Mouse (Mus musculus): Measurements from ENCODE around the gene Ephb4. TPM values are rescaled to one million over a fixed set of nuclear protein-coding genes. Genes with fewer than 3 reads are reported as not detected.

The Ephb4 gene
- polyA plus RNA-seq, 1 experiment from 2014 or later = 9.0 TPM

DNA sequence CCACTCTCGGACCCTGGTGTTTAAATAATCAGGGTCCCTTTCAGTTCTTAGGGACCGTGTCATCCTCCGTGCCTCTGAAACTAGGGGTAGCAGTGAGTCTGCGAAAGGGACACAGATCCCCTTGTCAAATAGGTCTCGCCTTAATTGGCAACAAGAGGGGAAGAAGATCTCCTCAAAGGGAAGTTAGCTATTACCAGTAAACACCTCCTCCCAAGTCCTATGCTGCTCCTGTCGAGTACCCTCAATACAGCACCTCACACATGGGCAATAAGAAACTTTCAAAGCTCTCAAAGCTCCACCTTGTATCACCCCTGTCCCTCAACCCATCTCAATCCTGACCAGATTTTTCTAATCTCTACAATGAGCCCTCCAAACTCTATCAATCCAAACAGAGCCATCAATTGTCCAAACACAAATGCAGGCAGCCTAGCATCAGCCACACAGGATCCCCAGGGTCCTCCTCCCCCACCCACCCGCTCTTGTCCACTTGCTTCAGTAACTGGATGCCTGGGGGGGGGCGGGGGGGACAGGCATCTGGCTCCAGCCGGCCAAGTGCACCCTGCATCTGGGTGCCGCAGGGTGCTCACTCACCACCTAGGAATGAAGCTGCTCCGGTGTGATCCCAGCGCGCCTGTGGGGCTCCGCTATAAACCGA lies 16.9 kb upstream of the Ephb4 start:
- Histone ChIP-seq H3K9me3 (ENCODE audit: control insufficient read depth, low read length) (no peaks in the 10 kb centered on the region), H3K4me1 (replicated peaks; ENCODE audit: control insufficient read depth, insufficient read depth, low read length) (peaks cover 13% of the 10 kb centered on the region), H3K4me3 (replicated peaks; ENCODE audit: low read length) (peak overlapping the region; percentile 59), H3K27ac (peak overlapping the region; percentile 76), H3K4me2 (replicated peaks) (peak overlapping the region; percentile 70), H3K27me3 (ENCODE audit: control insufficient read depth, insufficient read depth, low read length) (no peaks in the 10 kb centered on the region), H3K36me3 (replicated peaks; ENCODE audit: control insufficient read depth, insufficient read depth) (peaks cover 12% of the 10 kb centered on the region; the same call in 1 of the 2 replicates), H3K9ac (peak overlapping the region; percentile 81)
- no peak; the same call in 1 of the 2 replicates for ATAC-seq (ENCODE audit: low FRiP score)
- 18% methylated on average over 15 of the region's 15 CpGs for WGBS
- DNase-seq (ENCODE audit: low spot score) = peak; percentile 26

GRCm38 (mm10) chr5:137333512-137334174 lies 16.3 kb upstream of the Ephb4 start, which contains the start of gene Slc12a9:
Slc12a9 (minus strand) TSS chr5:137333597.
- Histone ChIP-seq H3K4me1 (replicated peaks; ENCODE audit: control insufficient read depth, insufficient read depth, low read length) (peaks cover 13% of the 10 kb centered on the region), H3K27me3 (ENCODE audit: control insufficient read depth, insufficient read depth, low read length) (no peaks in the 10 kb centered on the region), H3K36me3 (replicated peaks; ENCODE audit: control insufficient read depth, insufficient read depth) (peaks cover 6% of the 10 kb centered on the region; the same call in 1 of the 2 replicates), H3K27ac (peak within 1 kb of the TSS; percentile 76), H3K4me2 (replicated peaks) (peak within 1 kb of the TSS; percentile 70), H3K9me3 (ENCODE audit: control insufficient read depth, low read length) (no peaks in the 10 kb centered on the region), H3K9ac (peak within 1 kb of the TSS; percentile 81), H3K4me3 (replicated peaks; ENCODE audit: low read length) (peak within 1 kb of the TSS; percentile 59)
- DNase-seq (ENCODE audit: low spot score) = peak; percentile 96
- WGBS = under 1% methylated on average over 44 of the region's 44 CpGs
- ATAC-seq (ENCODE audit: low FRiP score) = peak; percentile 91

DNA sequence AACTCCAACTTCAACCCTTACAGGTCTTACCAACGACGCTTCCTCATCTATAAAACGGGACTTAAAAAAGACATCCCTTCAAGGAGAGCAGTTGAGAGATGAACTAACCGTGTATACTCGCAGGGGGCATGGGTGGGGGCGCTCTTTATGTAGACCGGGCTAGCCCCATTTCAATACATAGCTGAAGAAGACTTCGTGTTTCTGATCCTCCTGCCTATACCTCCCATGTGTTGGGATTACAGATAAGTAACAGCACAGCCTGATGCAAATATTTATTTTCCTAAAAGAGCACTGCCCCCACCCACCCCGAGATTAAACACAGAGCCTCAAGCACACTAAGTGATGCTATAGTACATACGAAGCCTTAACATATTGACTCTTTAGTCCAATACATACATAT lies 15.6 kb upstream of the Ephb4 start:
- 55% methylated on average over 10 of the region's 10 CpGs for WGBS
- H3K9me3 ChIP-seq (ENCODE audit: control insufficient read depth, low read length) = no peaks in the 10 kb centered on the region
- no peak overlapping the region; the same call in 1 of the 2 replicates for H3K27ac ChIP-seq
- peaks cover 4% of the 10 kb centered on the region; the same call in 1 of the 2 replicates for H3K36me3 ChIP-seq (replicated peaks; ENCODE audit: control insufficient read depth, insufficient read depth)
- H3K27me3 ChIP-seq (ENCODE audit: control insufficient read depth, insufficient read depth, low read length) = no peaks in the 10 kb centered on the region
- H3K4me2 ChIP-seq (replicated peaks) = peak overlapping the region; percentile 70
- H3K4me1 ChIP-seq (replicated peaks; ENCODE audit: control insufficient read depth, insufficient read depth, low read length) = peaks cover 20% of the 10 kb centered on the region
- DNase-seq (ENCODE audit: low spot score) = no peak
- no peak for ATAC-seq (ENCODE audit: low FRiP score)
- no peak overlapping the region for H3K4me3 ChIP-seq (replicated peaks; ENCODE audit: low read length)
- no peak overlapping the region for H3K9ac ChIP-seq

DNA sequence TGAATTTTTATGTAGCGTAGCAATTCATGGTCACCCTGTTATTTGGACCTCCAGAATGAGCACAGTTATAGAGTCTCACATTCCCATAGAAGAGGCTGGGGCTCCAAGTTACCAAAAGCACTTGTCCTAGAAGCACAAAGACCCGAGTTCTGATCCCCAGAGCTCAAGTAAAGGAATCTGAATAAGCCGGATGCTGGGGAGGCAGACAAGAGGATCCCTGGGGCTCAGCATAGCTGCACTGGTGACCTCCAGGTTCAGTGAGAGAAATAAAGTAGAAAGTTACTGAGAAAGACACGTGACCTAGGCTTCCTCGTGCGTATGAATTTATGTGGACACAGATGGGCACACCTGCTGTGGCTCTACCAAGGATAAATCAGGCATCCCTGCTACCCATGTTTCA lies 14.8 kb upstream of the Ephb4 start:
- no peak overlapping the region for H3K9ac ChIP-seq
- no peak for DNase-seq (ENCODE audit: low spot score)

DNA sequence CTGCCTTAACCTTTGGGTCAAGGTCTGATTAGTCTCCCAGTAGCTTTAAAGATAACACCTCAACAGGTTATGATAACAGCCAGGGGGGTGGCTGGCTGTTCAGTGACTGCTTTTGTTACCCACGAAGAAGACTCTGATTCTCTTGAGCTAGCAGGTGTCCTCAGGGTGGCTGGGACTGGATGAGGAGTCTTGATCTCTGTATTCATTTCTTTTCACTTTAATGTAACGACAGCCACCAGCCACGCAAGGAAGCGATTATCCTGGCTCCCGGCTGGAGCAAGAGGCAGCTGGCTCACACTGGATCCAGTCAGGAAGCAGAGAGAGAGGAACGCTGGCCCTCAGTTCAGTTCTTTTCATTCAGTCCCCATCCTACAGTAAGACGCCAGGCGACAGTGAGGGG lies 12.7 kb upstream of the Ephb4 start:
- H3K4me2 ChIP-seq (replicated peaks) = no peak overlapping the region
- ATAC-seq (ENCODE audit: low FRiP score) (no peak), DNase-seq (ENCODE audit: low spot score) (no peak)
- H3K4me3 ChIP-seq (replicated peaks; ENCODE audit: low read length) = no peak overlapping the region
- no peaks in the 10 kb centered on the region for H3K27me3 ChIP-seq (ENCODE audit: control insufficient read depth, insufficient read depth, low read length)
- 66% methylated on average over 8 of the region's 8 CpGs for WGBS
- H3K4me1 ChIP-seq (replicated peaks; ENCODE audit: control insufficient read depth, insufficient read depth, low read length) = peaks cover 25% of the 10 kb centered on the region
- H3K9ac ChIP-seq = 0 out of 2 replicates have a peak overlapping the region, but pooled peaks have one; percentile 38
- H3K9me3 ChIP-seq (ENCODE audit: control insufficient read depth, low read length) = no peaks in the 10 kb centered on the region
- H3K36me3 ChIP-seq (replicated peaks; ENCODE audit: control insufficient read depth, insufficient read depth) = no peaks in the 10 kb centered on the region
- H3K27ac ChIP-seq = no peak overlapping the region

More for the DNA sequence above, 14.8 kb upstream of the Ephb4 start:
- peaks cover 26% of the 10 kb centered on the region for H3K4me1 ChIP-seq (replicated peaks; ENCODE audit: control insufficient read depth, insufficient read depth, low read length)
- 67% methylated on average over 6 of the region's 6 CpGs for WGBS
- no peak overlapping the region for H3K4me2 ChIP-seq (replicated peaks)
- peaks cover 3% of the 10 kb centered on the region; the same call in 1 of the 2 replicates for H3K36me3 ChIP-seq (replicated peaks; ENCODE audit: control insufficient read depth, insufficient read depth)
- H3K27me3 ChIP-seq (ENCODE audit: control insufficient read depth, insufficient read depth, low read length) = no peaks in the 10 kb centered on the region
- ATAC-seq (ENCODE audit: low FRiP score) = no peak
- H3K4me3 ChIP-seq (replicated peaks; ENCODE audit: low read length) = no peak overlapping the region
- no peak overlapping the region for H3K27ac ChIP-seq
- H3K9me3 ChIP-seq (ENCODE audit: control insufficient read depth, low read length) = no peaks in the 10 kb centered on the region

DNA sequence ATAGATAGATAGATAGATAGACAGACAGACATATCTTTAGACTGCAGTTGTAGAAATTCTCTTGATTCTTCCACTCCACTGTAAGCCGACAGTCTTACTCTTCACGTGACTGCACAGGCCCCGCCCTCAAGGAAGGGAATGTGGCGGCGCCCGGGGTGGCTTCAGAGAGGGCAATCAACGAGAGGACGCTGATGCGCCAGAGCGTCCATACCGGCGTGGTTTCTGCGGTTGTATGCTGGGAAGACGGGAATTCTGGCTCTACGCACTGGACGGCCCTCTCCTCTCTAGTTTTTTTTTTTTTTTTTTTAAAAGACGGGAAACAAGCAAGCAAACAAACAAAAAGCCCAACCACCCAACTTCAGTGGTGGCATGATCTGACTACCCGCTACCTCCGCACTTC lies 11.7 kb upstream of the Ephb4 start:
- ATAC-seq (ENCODE audit: low FRiP score) = peak; percentile 86

DNA sequence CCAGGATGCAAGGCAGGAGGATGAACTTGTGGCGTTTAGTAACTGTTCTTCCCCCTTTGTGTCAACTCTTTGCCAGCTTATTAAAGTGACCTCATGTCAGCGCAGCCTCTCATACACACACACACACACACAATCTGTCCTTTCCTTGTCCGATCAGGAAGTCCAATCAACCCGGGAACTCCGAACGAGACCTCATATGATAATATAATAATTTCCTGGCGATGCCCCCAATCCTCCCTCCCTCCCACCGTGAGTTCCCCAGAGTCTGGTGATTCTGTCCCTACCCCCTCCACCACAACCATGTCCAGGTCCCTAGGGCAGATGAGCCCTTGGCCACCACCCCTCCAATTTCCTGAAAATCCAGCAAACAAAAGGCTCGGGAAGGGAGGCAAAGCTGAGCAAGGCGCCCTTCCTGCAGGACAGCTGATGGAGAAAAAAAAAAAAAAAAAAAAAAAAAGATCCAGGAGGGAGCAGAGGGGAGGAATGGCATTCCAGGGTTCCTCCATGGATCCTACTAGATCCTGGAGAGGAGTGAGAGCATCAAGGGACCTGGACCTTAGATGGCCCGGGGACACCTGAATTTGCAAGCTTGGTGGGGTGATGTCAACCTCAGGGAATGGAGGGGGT lies 11.1 kb upstream of the Ephb4 start:
- DNase-seq (ENCODE audit: low spot score) = peak; percentile 67
- peak overlapping the region; percentile 40 for H3K4me3 ChIP-seq (replicated peaks; ENCODE audit: low read length)
- H3K9me3 ChIP-seq (ENCODE audit: control insufficient read depth, low read length) = no peaks in the 10 kb centered on the region
- H3K27me3 ChIP-seq (ENCODE audit: control insufficient read depth, insufficient read depth, low read length) = no peaks in the 10 kb centered on the region
- peak; percentile 14 for ATAC-seq (ENCODE audit: low FRiP score)
- H3K36me3 ChIP-seq (replicated peaks; ENCODE audit: control insufficient read depth, insufficient read depth) = no peaks in the 10 kb centered on the region
- H3K4me2 ChIP-seq (replicated peaks) = peak overlapping the region; percentile 87
- peak overlapping the region; percentile 62 for H3K9ac ChIP-seq
- peaks cover 18% of the 10 kb centered on the region for H3K4me1 ChIP-seq (replicated peaks; ENCODE audit: control insufficient read depth, insufficient read depth, low read length)
- peak overlapping the region; percentile 91 for H3K27ac ChIP-seq
- 2% methylated on average over 11 of the region's 11 CpGs for WGBS

More for the DNA sequence above, 11.7 kb upstream of the Ephb4 start:
- DNase-seq (ENCODE audit: low spot score) = peak; percentile 88
- peaks cover 18% of the 10 kb centered on the region for H3K4me1 ChIP-seq (replicated peaks; ENCODE audit: control insufficient read depth, insufficient read depth, low read length)
- peak overlapping the region; percentile 87 for H3K4me2 ChIP-seq (replicated peaks)
- WGBS = under 1% methylated on average over 18 of the region's 19 CpGs
- peak overlapping the region; percentile 62 for H3K9ac ChIP-seq
- no peaks in the 10 kb centered on the region for H3K36me3 ChIP-seq (replicated peaks; ENCODE audit: control insufficient read depth, insufficient read depth)
- H3K27ac ChIP-seq = peak overlapping the region; percentile 91
- H3K9me3 ChIP-seq (ENCODE audit: control insufficient read depth, low read length) = no peaks in the 10 kb centered on the region
- peak overlapping the region; percentile 40 for H3K4me3 ChIP-seq (replicated peaks; ENCODE audit: low read length)
- H3K27me3 ChIP-seq (ENCODE audit: control insufficient read depth, insufficient read depth, low read length) = no peaks in the 10 kb centered on the region

DNA sequence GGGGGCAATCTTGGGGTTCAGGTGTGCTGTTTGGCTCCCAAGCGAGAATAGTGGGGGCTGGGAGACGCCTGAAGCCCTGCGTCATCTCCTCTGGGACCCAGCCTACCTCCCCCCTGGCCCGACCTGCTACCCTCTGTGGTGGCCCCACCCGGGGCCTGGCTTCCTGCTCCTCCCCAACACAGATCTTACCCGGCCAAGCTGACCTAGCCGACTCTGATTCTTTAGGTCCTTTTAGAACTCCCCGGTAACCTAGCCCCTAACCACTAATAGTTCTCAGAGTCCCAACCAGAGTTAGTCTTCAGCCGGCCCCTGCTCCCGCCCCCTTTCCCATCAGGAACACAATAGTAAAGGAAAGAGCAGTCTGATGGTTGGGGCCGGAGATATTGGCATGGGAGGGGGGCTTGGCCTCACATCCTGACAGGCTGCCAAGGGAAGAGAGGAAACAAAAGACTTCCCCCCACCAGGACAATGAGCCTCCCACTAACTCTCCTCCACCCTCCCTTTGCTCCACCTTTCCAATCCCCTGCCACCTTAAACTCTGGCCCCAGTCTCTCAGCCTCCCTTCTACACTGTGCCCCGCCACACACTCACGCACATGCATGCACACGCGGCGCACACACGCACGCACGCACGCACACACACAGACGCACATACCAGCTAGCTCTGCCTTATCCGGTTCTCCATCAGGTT lies 10.5 kb upstream of the Ephb4 start:
- peak overlapping the region; percentile 91 for H3K27ac ChIP-seq
- no peaks in the 10 kb centered on the region for H3K36me3 ChIP-seq (replicated peaks; ENCODE audit: control insufficient read depth, insufficient read depth)
- DNase-seq (ENCODE audit: low spot score) (peak; percentile 54), ATAC-seq (ENCODE audit: low FRiP score) (peak; percentile 49)
- WGBS = 6% methylated on average over 22 of the region's 22 CpGs
- H3K27me3 ChIP-seq (ENCODE audit: control insufficient read depth, insufficient read depth, low read length) = no peaks in the 10 kb centered on the region
- H3K9ac ChIP-seq = peak overlapping the region; percentile 62
- peaks cover 18% of the 10 kb centered on the region for H3K4me1 ChIP-seq (replicated peaks; ENCODE audit: control insufficient read depth, insufficient read depth, low read length)
- peak overlapping the region; percentile 40 for H3K4me3 ChIP-seq (replicated peaks; ENCODE audit: low read length)
- H3K9me3 ChIP-seq (ENCODE audit: control insufficient read depth, low read length) = no peaks in the 10 kb centered on the region
- H3K4me2 ChIP-seq (replicated peaks) = peak overlapping the region; percentile 87

All from hindbrain, embryonic 14.5 days (tissue).